Mouse (Mus musculus) spleen, postnatal 0 days (tissue): ENCODE results near the gene Cmtm1. TPM values are rescaled to one million over a fixed set of nuclear protein-coding genes. Genes with fewer than 3 reads are reported as not detected.

Experiments used
- polyA plus RNA-seq: library from polyadenylated mRNA; unstranded; fragments of >200 nt; fragmentation: Nextera tagmentation; extraction: Ambion mirVana; gene quantifications from 2 replicates; pipeline ENCODE4 v1.2.1, GENCODE M21; 2015

Gene Cmtm1
- polyA plus RNA-seq: not detected in 2 replicates

DNA sequence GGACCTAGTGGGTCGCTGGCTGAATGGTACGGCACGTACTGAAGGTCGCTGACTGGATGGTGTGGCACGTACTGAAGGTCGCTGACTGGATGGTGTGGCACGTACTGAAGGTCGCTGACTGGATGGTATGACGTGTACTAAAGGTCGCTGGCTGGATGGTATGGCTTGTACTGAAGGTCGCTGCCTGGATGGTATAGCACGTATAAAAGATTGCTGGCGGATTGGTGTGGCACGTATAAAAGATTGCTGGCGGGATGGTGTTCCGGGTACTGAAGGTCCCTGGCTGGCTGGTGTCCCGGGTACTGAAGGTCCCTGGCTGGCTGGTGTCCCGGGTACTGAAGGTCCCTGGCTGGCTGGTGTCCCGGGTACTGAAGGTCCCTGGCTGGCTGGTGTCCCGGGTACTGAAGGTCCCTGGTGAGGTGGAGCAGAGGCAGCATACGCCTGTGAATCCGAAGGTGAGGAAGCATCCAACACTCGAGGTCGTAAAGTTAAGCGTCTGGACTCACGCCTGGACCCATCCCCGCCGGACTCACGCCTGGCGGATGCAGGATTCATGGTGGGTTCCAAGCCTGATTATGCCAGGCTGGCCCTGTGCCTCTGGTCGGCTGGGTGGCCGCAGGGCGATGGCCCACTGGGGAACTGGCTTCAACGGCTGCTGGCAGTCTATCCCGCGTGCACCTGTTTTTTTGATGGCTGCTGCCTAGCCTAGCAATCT lies at the start of gene Cmtm1, which contains the start of gene Gm45711:
Gene Cmtm1, minus strand, starts transcription at position 705 of the 715 bp plus-strand sequence.
Gene Gm45711, minus strand, starts transcription at position 641 of the 715 bp plus-strand sequence.

DNA sequence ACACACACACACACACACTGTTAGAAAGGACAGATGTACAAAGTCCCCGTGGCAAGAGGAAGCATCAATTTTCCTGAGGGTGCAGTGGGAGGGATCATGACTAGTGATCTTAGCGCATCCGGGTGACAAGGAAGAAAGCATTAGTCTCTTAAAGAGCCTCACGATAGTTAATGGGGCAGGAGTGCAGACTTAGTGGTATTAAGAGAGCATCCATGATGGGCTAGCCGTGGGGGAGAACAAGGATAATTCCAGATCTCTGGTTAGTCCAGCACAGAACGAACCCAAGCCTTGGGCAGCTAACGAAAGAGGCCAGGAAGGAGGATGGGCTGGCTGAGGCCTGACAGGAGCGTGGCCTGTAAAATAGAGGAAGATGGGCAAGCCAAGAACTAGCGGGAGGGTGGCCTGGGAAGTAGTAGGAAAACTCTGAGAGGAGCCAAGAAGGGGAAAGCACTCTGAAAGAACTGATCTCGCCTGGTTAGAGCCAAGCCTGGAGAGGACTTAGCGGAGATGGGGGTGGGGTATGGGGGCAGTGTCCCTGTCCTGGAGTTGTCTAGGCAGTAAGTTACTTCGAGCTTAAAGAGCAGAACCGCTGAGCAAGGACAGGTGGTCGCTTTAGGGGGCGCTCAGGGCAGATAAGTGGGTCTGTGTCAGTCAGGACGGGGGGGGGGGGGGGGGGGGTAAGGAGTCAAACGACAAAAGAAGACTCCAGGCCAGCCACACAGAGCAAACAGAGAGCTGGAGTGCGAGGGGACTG lies 29.5 kb upstream of the Cmtm1 start, which contains the start of gene Cmtm3:
Gene Cmtm3, plus strand, starts transcription at position 182 of the 754 bp plus-strand sequence.

GRCm38 (mm10) chr8:104321930-104322329 lies 12.0 kb upstream of the Cmtm1 start, which contains the start of gene Cmtm2b:
Gene Cmtm2b (plus strand): TSS chr8:104322230.

DNA sequence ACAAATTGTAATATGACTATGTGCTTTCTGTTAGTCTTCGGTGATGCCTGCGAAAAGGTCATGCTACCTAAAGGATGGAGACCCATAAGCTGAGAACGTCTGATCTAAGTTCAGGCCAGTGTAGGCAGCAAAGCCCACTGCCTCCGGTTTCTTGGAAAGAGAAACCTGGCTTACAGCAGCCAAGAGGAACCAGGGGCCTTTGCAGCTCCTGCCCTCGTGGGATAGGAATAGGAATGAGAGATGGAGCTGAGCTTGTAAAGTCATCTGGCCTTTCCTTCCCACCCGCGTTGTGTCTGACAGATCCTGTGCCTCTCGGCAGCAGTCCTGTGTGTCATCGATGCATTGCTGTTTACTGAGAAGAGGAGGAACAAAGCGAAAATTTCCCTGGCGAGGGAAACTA lies 11.3 kb upstream of the Cmtm1 start, which contains the start of gene Gm11020:
Gene Gm11020, plus strand, starts transcription at position 301 of the 400 bp plus-strand sequence.

GRCm38 (mm10) chr8:104293081-104293480 lies 16.9 kb downstream of the Cmtm1 start, which contains the start of gene Cmtm2a:
Gene Cmtm2a (minus strand): TSS chr8:104293181.

DNA sequence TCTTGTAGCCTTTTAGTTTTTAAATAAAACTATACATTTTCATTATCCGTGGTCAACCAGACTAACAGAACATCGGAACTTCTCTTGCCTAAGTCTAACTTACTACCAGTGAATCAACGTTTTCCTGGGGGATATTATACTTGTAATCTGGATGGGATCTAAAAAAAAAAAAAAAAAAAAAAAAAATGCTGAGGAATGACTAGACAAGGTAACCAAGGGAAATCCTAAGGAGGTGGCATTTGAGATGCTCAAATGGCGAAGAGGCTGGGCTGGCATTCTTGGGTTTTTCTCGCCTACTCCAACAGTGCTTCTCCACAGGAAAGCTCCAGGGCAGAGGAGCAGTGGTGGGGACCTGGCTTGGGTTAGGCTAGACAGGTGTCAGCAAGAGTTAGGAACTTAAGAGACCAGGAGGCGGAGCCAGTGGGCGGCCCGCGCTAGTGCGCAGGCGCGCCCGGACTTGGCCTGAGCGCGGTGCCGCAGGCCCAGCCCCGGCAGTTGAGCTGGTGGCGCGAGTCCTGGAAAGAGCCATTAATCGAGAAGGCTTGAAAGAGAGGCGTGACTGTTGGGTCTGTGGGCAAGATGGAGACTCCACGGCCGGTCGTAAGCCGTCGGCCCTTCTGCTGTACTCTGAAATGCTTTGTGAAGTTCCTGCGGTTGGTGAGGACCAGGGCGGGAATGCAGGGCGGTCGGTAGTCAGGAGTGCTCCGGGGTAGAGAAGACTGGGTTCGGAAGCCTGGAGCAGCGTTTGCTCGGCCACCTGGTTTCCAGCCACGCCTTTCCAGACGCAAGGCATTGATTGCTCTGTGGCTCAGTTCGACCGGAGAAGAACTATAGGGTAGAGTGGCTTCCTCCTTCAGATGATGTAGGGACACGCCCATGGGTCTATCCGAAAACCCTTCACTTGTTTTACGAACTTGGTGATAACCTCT lies 59.2 kb downstream of the Cmtm1 start, which contains the start of gene Cklf:
Gene Cklf, plus strand, starts transcription at position 423 of the 929 bp plus-strand sequence.

DNA sequence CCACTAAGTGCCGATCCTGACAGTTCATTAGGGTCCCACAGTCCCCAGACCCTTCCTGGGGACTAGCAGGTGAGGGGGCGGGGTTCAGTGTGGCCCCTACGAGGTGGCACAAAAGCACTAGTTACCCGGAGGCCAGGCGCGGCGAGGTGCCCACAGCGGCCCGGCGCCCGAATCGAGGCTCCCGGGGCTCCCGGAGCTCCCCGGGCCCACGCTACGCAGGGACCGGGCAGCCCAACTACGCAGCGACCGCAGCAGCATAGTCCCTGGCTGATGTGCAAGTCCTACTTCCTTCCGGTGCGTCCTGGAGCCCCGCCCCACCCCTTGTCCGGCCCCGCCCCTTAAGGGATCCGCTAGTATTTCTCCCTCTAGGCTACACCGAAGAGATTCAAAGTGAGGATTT lies 61.7 kb downstream of the Cmtm1 start, which contains the start of gene Tk2:
Gene Tk2, minus strand, starts transcription at position 283 of the 400 bp plus-strand sequence.

Other genes with a start within 250 kb of the Cmtm1 start
- 16.3 and 20.6 TPM in 2 replicates for gene Cdh5, start 208.5 kb downstream of the Cmtm1 start, polyA plus RNA-seq
- gene Bean1, start 139.7 kb downstream of the Cmtm1 start, polyA plus RNA-seq: 0.35 and 0.40 TPM in 2 replicates
- 15.1 and 20.3 TPM in 2 replicates for gene Tk2, start 61.6 kb downstream of the Cmtm1 start, polyA plus RNA-seq
- gene Cklf, start 59.3 kb downstream of the Cmtm1 start, polyA plus RNA-seq: 40.6 and 41.4 TPM in 2 replicates
- not detected in 2 replicates for gene Cmtm2a, start 17.0 kb downstream of the Cmtm1 start, polyA plus RNA-seq
- not detected in 2 replicates for gene Gm45711, start 64 bp downstream of the Cmtm1 start, polyA plus RNA-seq
- not detected in 2 replicates for gene Gm11020, start 11.4 kb upstream of the Cmtm1 start, polyA plus RNA-seq
- gene Cmtm2b, start 12.1 kb upstream of the Cmtm1 start, polyA plus RNA-seq: not detected in 2 replicates
- 44.0 and 60.1 TPM in 2 replicates for gene Cmtm3, start 29.3 kb upstream of the Cmtm1 start, polyA plus RNA-seq
- 0.83 and 1.1 TPM in 2 replicates for gene Cmtm4, start 85.7 kb upstream of the Cmtm1 start, polyA plus RNA-seq
- 18.4 and 21.2 TPM in 2 replicates for gene Dync1li2, start 132.9 kb upstream of the Cmtm1 start, polyA plus RNA-seq
- gene Terb1, start 199.8 kb upstream of the Cmtm1 start, polyA plus RNA-seq: 0.05 and 0.06 TPM in 2 replicates
- 40.8 and 41.6 TPM in 2 replicates for gene Nae1, start 224.5 kb upstream of the Cmtm1 start, polyA plus RNA-seq
- 1.2 and 1.7 TPM in 2 replicates for gene Car7, start 224.5 kb upstream of the Cmtm1 start, polyA plus RNA-seq